Mouse (Mus musculus) E14TG2a.4 (cell line): ENCODE measurements around the gene Slc17a7.

ENCODE experiments used
- CTCF ChIP-seq: conservative IDR thresholded peaks from 2 replicates; pipeline ENCODE4 v1.5.1; 2014; ENCODE audit warnings: low read length
- NANOG ChIP-seq: IDR thresholded peaks from 2 replicates; pipeline ENCODE4 v1.6.1; 2014; ENCODE audit warnings: borderline replicate concordance, low read length, mixed read lengths
- POU5F1 ChIP-seq: IDR thresholded peaks from 2 replicates; pipeline ENCODE4 v1.6.1; 2014; ENCODE audit warnings: low read length, borderline replicate concordance

GRCm38 (mm10) chr7:45141319-45141718 lies 22.4 kb upstream of the Slc17a7 start:
- TF ChIP-seq CTCF (no peak), NANOG (no peak), POU5F1 (no peak)
